8 mouse cellular contexts compared by ENCODE assay signal in genomic region chr16:22517431-22518384, GRCm38 (mm10).
DNase-seq lines count a peak whose midpoint lies in the region; ATAC-seq and TF ChIP-seq lines count a peak whose summit lies in the region.

No protein-coding gene starts in this region.

- TF ChIP-seq EP300 in MEL (IDR thresholded peaks at IDR 0.05; ENCODE audit: low read depth in 1 of 2, low read length in 2 of 2): 0 out of 4 replicates have a peak, but pooled peaks of 1 of the 2 experiments have one; percentile 35

- H3K9ac ChIP-seq in MEL (ENCODE audit: control insufficient read depth, low read depth, low read length, poor library complexity, severe bottlenecking): no peak overlapping the region
- peak overlapping the region; percentile 49; the same call in 1 of the 2 replicates for H3K9ac ChIP-seq in hindbrain, embryonic 13.5 days

- no peak for TF ChIP-seq POLR2A in MEL (IDR thresholded peaks at IDR 0.05; ENCODE audit: control insufficient read depth in 1 of 2, insufficient read depth in 1 of 2, low read depth in 1 of 2, low read length in 2 of 2, poor library complexity in 1 of 2)

- no peaks in the 10 kb centered on the region for H3K79me2 ChIP-seq in MEL (ENCODE audit: control insufficient read depth, insufficient read depth, low read length, poor library complexity)

- peaks cover 0 to 6% of the 10 kb centered on the region in 2 experiments; a peak in 1 of 4 replicates for H3K4me1 ChIP-seq in MEL (ENCODE audit: control insufficient read depth in 1 of 2, insufficient read depth in 2 of 2, low read length in 2 of 2)
- H3K4me1 ChIP-seq in hindbrain, embryonic 13.5 days (replicated peaks): peaks cover 16% of the 10 kb centered on the region

- H3K27ac ChIP-seq in MEL (ENCODE audit: control insufficient read depth, low read depth, low read length): no peak overlapping the region
- H3K27ac ChIP-seq in hindbrain, embryonic 13.5 days: peak overlapping the region; percentile 45

- TF ChIP-seq RAD21 in MEL (IDR thresholded peaks at IDR 0.05; ENCODE audit: low read depth, low read length): no peak

- no peak overlapping the region for H3K4me3 ChIP-seq in MEL (ENCODE audit: control insufficient read depth in 1 of 2, insufficient read depth in 1 of 2, low read depth in 2 of 2, low read length in 2 of 2)
- no peak overlapping the region for H3K4me3 ChIP-seq in hindbrain, embryonic 13.5 days

- H3K36me3 ChIP-seq in MEL (ENCODE audit: control insufficient read depth in 1 of 2, insufficient read depth in 2 of 2, low read length in 2 of 2): no peaks in the 10 kb centered on the region
- H3K36me3 ChIP-seq in hindbrain, embryonic 13.5 days: no peaks in the 10 kb centered on the region

- H3K4me2 ChIP-seq in hindbrain, embryonic 13.5 days: peak overlapping the region; percentile 13; the same call in 1 of the 2 replicates

- peak; percentile 85 for ATAC-seq in hindbrain, embryonic 13.5 days (ENCODE audit: low FRiP score)

- DNase-seq in MEL (ENCODE audit: low read depth, low spot score): peak; percentile 58
- DNase-seq in cerebellum, adult 9-10 months: peak; percentile 46
- peak; percentile 22 to 55 for DNase-seq in gastrocnemius, adult 8-10 months (ENCODE audit: low spot score in 2 of 2)
- DNase-seq in layer of hippocampus, postnatal 14 days (ENCODE audit: low spot score in 2 of 2): peak; percentile 66 to 84
- peak; percentile 32 for DNase-seq in lung, postnatal 25 days (ENCODE audit: low spot score)
- peak; percentile 39 to 47 for DNase-seq in right cerebral cortex, adult 2 months (ENCODE audit: low spot score in 2 of 2)
- DNase-seq in thymus, postnatal 14 days: no peak

- WGBS in hindbrain, embryonic 13.5 days: 11% methylated on average over 20 of the region's 20 CpGs

- TF ChIP-seq CTCF in MEL (IDR thresholded peaks at IDR 0.05 in 2 of 3, conservative IDR thresholded peaks at IDR 0.05 in 1 of 3; ENCODE audit: control insufficient read depth in 1 of 3, insufficient read depth in 1 of 3, low read depth in 2 of 3, low read length in 3 of 3, poor library complexity in 1 of 3, severe bottlenecking in 1 of 3): no peak

- no peaks in the 10 kb centered on the region for H3K9me3 ChIP-seq in MEL (replicated peaks; ENCODE audit: insufficient read depth, low read length)
- H3K9me3 ChIP-seq in hindbrain, embryonic 13.5 days: no peaks in the 10 kb centered on the region

- H3K27me3 ChIP-seq in MEL (ENCODE audit: control insufficient read depth in 1 of 2, insufficient read depth in 2 of 2, low read length in 2 of 2): no peaks in the 10 kb centered on the region
- H3K27me3 ChIP-seq in hindbrain, embryonic 13.5 days: 0 out of 2 replicates have a peak, but pooled peaks cover 3% of the 10 kb centered on the region

TF ChIP-seq in MEL, 35 proteins besides CTCF, POLR2A, EP300 and RAD21:
- TF ChIP-seq MXI1 (IDR thresholded peaks at IDR 0.05; ENCODE audit: low read depth, low read length) (peak; percentile 37; the same call in 1 of the 2 replicates), UBTF (IDR thresholded peaks at IDR 0.05; ENCODE audit: borderline replicate concordance, insufficient read depth, low read depth, low read length) (no peak), MYC (IDR thresholded peaks at IDR 0.05; ENCODE audit: low read depth, low read length) (0 out of 2 replicates have a peak, but pooled peaks have one; percentile 18), USF1 (IDR thresholded peaks at IDR 0.05; ENCODE audit: low read depth, low read length) (peak; percentile 42; the same call in 1 of the 2 replicates), MAX (IDR thresholded peaks at IDR 0.05; ENCODE audit: low read length) (peak; percentile 68), ELF1 (IDR thresholded peaks at IDR 0.05; ENCODE audit: low read depth, low read length) (peak; percentile 56), GATA1 (IDR thresholded peaks at IDR 0.05; ENCODE audit: low read depth, low read length) (peak; percentile 33; the same call in 1 of the 2 replicates), HCFC1 (IDR thresholded peaks at IDR 0.05; ENCODE audit: low read depth, low read length) (no peak)
